Mouse (Mus musculus) CH12.LX (cell line): ENCODE measurements at regions not wholly inside any gene's neighbourhood (a gene's known extent, or its start where the extent isn't known, plus 50 kb on each side); places are given as distances from the start of the nearest gene placed in this dataset.

Experiments used
- DNase-seq: peaks from one replicate; pipeline ENCODE4 v3.0.0-alpha.2; 2013; ENCODE audit errors: extremely low read depth
- H3K27ac ChIP-seq: 2 replicates; pipeline ENCODE4 v1.5.1; 2012; ENCODE audit warnings: low read depth, mild to moderate bottlenecking, control low read depth, moderate library complexity; ENCODE audit not compliant: insufficient read depth
- H3K27me3 ChIP-seq: replicated peaks from 2 replicates; pipeline ENCODE3; 2012; ENCODE audit warnings: inconsistent platforms
- H3K36me3 ChIP-seq, 2 experiments: replicated peaks in 1 of 2; 2 replicates each; pipeline versions ENCODE3 to v1.6.1; 2012; ENCODE audit warnings: inconsistent platforms in 1 of 2, low read length in 1 of 2, mild to moderate bottlenecking in 1 of 2, mixed read lengths in 1 of 2, moderate library complexity in 1 of 2; ENCODE audit not compliant: control insufficient read depth in 1 of 2, insufficient read depth in 1 of 2
- H3K4me1 ChIP-seq, 2 experiments: 2 replicates each; pipeline ENCODE4 v1.6.1; 2012; ENCODE audit warnings: inconsistent platforms in 1 of 2, moderate library complexity in 1 of 2; ENCODE audit not compliant: insufficient read depth in 2 of 2, control insufficient read depth in 1 of 2
- H3K4me2 ChIP-seq: 2 replicates; pipeline ENCODE4 v1.6.1; 2012; ENCODE audit warnings: low read depth, mild to moderate bottlenecking, control low read depth; ENCODE audit not compliant: poor library complexity, insufficient read depth, severe bottlenecking
- H3K4me3 ChIP-seq, 3 experiments: fragments of 150-350 bp in 1 of 3; sonication (generic) in 1 of 3; replicated peaks in 1 of 3; 2 replicates each; pipeline versions ENCODE3 to v1.5.1; 2011 to 2012; ENCODE audit warnings: low read depth in 2 of 3, low read length in 2 of 3, mild to moderate bottlenecking in 2 of 3, moderate library complexity in 2 of 3, control low read depth in 1 of 3, improper control_type of control experiment in 1 of 3, inconsistent platforms in 1 of 3, mixed read lengths in 1 of 3; ENCODE audit not compliant: poor library complexity in 1 of 3
- H3K79me2 ChIP-seq: replicated peaks from 2 replicates; pipeline ENCODE4 v1.6.1; 2012; ENCODE audit warnings: mild to moderate bottlenecking, moderate library complexity; ENCODE audit not compliant: control insufficient read depth, poor library complexity, insufficient read depth, severe bottlenecking; ENCODE audit errors: extremely low read depth
- H3K9ac ChIP-seq: 2 replicates; pipeline ENCODE4 v1.6.1; 2012; ENCODE audit warnings: low read depth, mild to moderate bottlenecking, control low read depth, moderate library complexity; ENCODE audit not compliant: insufficient read depth
- H3K9me3 ChIP-seq: replicated peaks from 2 replicates; pipeline ENCODE3; 2012; ENCODE audit warnings: low read length, inconsistent platforms, mixed read lengths
- BHLHE40 ChIP-seq: IDR thresholded peaks from 2 replicates; pipeline ENCODE4 v1.6.1; 2011; ENCODE audit warnings: mild to moderate bottlenecking, low read depth, low read length, improper control_type of control experiment
- CHD1 ChIP-seq: IDR thresholded peaks from 2 replicates; pipeline ENCODE4 v1.6.1; 2012; ENCODE audit warnings: low read depth, low read length, improper control_type of control experiment, inconsistent platforms
- CHD2 ChIP-seq: IDR thresholded peaks from 2 replicates; pipeline ENCODE4 v1.6.1; 2011; ENCODE audit warnings: low read length, improper control_type of control experiment
- E2F4 ChIP-seq: IDR thresholded peaks from 2 replicates; pipeline ENCODE4 v1.6.1; 2011; ENCODE audit warnings: low read depth, low read length, improper control_type of control experiment; ENCODE audit not compliant: insufficient replicate concordance
- ETS1 ChIP-seq: conservative IDR thresholded peaks from 2 replicates; pipeline ENCODE4 v1.6.1; 2012; ENCODE audit warnings: low read depth, mild to moderate bottlenecking, inconsistent platforms, low read length, improper control_type of control experiment, moderate library complexity
- IRF4 ChIP-seq: IDR thresholded peaks from 2 replicates; pipeline ENCODE4 v1.6.1; 2014; ENCODE audit warnings: low read depth, mild to moderate bottlenecking, inconsistent platforms, low read length, improper control_type of control experiment
- KAT2A ChIP-seq: IDR thresholded peaks from 2 replicates; pipeline ENCODE4 v1.6.1; 2012; ENCODE audit warnings: low read length, improper control_type of control experiment, inconsistent platforms; ENCODE audit not compliant: insufficient replicate concordance
- MAFK ChIP-seq: IDR thresholded peaks from 2 replicates; pipeline ENCODE4 v1.6.1; 2011; ENCODE audit warnings: low read length, improper control_type of control experiment; ENCODE audit not compliant: insufficient replicate concordance
- MAX ChIP-seq: IDR thresholded peaks from 2 replicates; pipeline ENCODE4 v1.6.1; 2011; ENCODE audit warnings: low read length, improper control_type of control experiment
- MXI1 ChIP-seq: IDR thresholded peaks from 2 replicates; pipeline ENCODE4 v1.6.1; 2011; ENCODE audit warnings: mild to moderate bottlenecking, low read depth, low read length, improper control_type of control experiment
- NELFE ChIP-seq: IDR thresholded peaks from 2 replicates; pipeline ENCODE4 v1.6.1; 2011; ENCODE audit warnings: low read depth, low read length, improper control_type of control experiment
- NRF1 ChIP-seq: IDR thresholded peaks from 2 replicates; pipeline ENCODE4 v1.6.1; 2014; ENCODE audit warnings: low read depth, mild to moderate bottlenecking, inconsistent platforms, low read length, improper control_type of control experiment, moderate library complexity
- PAX5 ChIP-seq: IDR thresholded peaks from 2 replicates; pipeline ENCODE4 v1.6.1; 2012; ENCODE audit warnings: low read length, inconsistent platforms, mixed read lengths
- RCOR1 ChIP-seq: conservative IDR thresholded peaks from 2 replicates; pipeline ENCODE4 v1.6.1; 2012; ENCODE audit warnings: low read depth, mild to moderate bottlenecking, inconsistent platforms, low read length, improper control_type of control experiment
- SIN3A ChIP-seq: IDR thresholded peaks from 2 replicates; pipeline ENCODE4 v1.6.1; 2012; ENCODE audit warnings: low read length, improper control_type of control experiment, inconsistent platforms
- SMC3 ChIP-seq: IDR thresholded peaks from 2 replicates; pipeline ENCODE4 v1.6.1; 2011; ENCODE audit warnings: low read depth, low read length, improper control_type of control experiment
- TBP ChIP-seq: conservative IDR thresholded peaks from 2 replicates; pipeline ENCODE4 v1.6.1; 2011; ENCODE audit warnings: low read depth, low read length, improper control_type of control experiment
- ZMIZ1 ChIP-seq: IDR thresholded peaks from 2 replicates; pipeline ENCODE4 v1.6.1; 2012; ENCODE audit warnings: low read depth, mild to moderate bottlenecking, inconsistent platforms, low read length, improper control_type of control experiment
- dilution Hi-C: fragments of 300-500 bp; cut with MboI; formaldehyde crosslinking; loops from 2 replicates; pipeline ENCODE4 v1.14.3; 2020; ENCODE audit warnings: low sequenced_read_pairs; ENCODE audit not compliant: extremely low pct_unique_long_range_greater_than_20kb, extremely low pct_ligation_motif_present
- in situ Hi-C: fragments of 300-500 bp; cut with MboI; formaldehyde crosslinking; loops from 3 replicates; pipeline ENCODE4 v1.14.3; 2019; ENCODE audit warnings: low sequenced_read_pairs, low pct_ligation_motif_present, low pct_unique_long_range_greater_than_20kb, mixed read lengths

DNA sequence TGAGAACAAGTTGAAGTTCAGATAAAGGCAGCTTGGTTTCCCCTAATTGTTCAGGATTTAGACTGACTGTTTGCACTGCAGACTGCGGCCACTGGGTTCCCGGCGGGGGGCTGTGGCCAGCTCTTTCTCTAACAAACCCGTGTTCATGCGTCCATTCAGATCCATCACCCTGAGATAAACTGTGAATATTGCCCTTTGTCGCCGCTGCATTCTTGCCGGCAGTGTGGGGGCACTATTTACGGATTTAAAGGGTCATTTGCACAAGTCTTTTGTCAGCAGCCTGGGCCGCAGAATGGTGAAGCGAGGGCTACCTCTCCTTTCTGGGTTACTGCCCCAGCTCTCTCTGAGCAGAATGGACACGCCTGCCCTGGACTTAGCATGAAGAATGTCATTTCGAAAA is 216.6 kb downstream of the Mycn start:
- dilution Hi-C loops: no loop called here
- H3K9ac ChIP-seq: no peak overlapping the region
- H3K4me2 ChIP-seq: no peak overlapping the region

DNA sequence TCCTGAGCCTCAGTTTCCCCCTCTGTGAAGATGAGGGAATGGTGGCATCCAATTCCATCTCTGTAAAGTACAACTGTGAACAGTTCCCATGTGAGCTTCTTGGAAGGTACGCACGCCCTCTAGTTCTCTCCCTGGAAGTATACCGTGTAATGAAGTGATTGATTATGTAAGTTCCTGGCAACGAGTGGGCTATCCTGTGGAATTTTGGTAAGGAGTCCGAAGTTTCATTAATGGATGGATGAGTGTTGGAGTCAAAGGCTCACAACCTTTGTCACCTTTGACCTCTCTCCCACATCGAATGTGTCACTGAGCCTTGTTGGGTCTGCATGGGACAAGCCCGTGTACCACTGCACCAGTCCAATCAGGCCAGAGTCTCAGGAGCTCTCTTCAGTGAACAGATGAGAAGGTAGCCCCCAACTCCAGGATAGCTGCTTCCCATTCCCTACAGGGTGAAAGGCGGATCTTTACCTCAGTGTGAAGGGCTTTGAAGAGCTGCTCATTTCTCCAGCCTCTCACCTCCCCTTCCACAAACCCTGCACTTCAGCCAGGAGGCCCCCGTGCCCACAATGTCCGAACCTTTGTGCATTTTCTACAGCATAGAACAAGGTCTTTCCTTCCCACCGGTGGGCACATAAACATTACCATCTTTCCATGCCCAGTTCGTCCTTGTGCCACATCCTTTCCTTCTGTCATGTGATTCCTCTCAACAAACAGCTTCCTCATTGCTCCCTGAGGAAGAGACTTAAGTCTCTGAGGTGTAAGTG is 217.8 kb downstream of the Mycn start:
- in situ Hi-C loops: no loop called here
- H3K4me1 ChIP-seq: no peaks in the 10 kb centered on the region
- TF ChIP-seq PAX5: no peak
- TF ChIP-seq MAFK: no peak
- no peak for TF ChIP-seq ZMIZ1
- no peak for TF ChIP-seq MAX
- no peak for TF ChIP-seq MXI1
- no peak for TF ChIP-seq IRF4
- TF ChIP-seq BHLHE40: no peak
- TF ChIP-seq NELFE: no peak
- no peak for TF ChIP-seq E2F4
- no peak for TF ChIP-seq TBP
- TF ChIP-seq CHD1: no peak
- TF ChIP-seq, all 38 proteins: peak for 0
- no peak overlapping the region for H3K27ac ChIP-seq
- dilution Hi-C loops: no loop called here
- H3K79me2 ChIP-seq: no peaks in the 10 kb centered on the region
- no peak overlapping the region for H3K4me3 ChIP-seq
- DNase-seq: no peak
- H3K9me3 ChIP-seq: no peaks in the 10 kb centered on the region
- no peak overlapping the region for H3K9ac ChIP-seq
- H3K27me3 ChIP-seq: no peaks in the 10 kb centered on the region
- H3K36me3 ChIP-seq: no peaks in the 10 kb centered on the region
- no peak overlapping the region for H3K4me2 ChIP-seq

More for the DNA sequence above, 216.6 kb downstream of the Mycn start:
- TF ChIP-seq ZMIZ1 (no peak), E2F4 (no peak), NRF1 (no peak), CHD1 (no peak), NELFE (no peak), MAX (no peak), SIN3A (no peak), PAX5 (no peak), KAT2A (no peak), MAFK (no peak), TBP (no peak), RCOR1 (no peak), ETS1 (no peak), CHD2 (no peak), SMC3 (no peak)
- Histone ChIP-seq H3K9me3 (no peaks in the 10 kb centered on the region), H3K27ac (no peak overlapping the region), H3K36me3 (no peaks in the 10 kb centered on the region), H3K4me1 (no peaks in the 10 kb centered on the region), H3K79me2 (no peaks in the 10 kb centered on the region), H3K4me3 (no peak overlapping the region), H3K27me3 (no peaks in the 10 kb centered on the region)
- DNase-seq: no peak
- in situ Hi-C loops: no loop called here
